Mouse (Mus musculus) intestine, embryonic 16.5 days (tissue): Measurements from ENCODE around the gene Shmt2. TPM values are rescaled to one million over a fixed set of nuclear protein-coding genes. Genes with fewer than 3 reads are reported as not detected.

ENCODE experiments used
- ATAC-seq: fragments of 200-750 bp; cut with Nextera tagmentation; 2 replicates; pipeline ENCODE4 v1.8.0; 2017; ENCODE audit warnings: moderate TSS enrichment, moderate library complexity
- H3K27ac ChIP-seq: fragments of 300-500 bp; sonication (generic); 2 replicates; pipeline ENCODE4 v1.5.1; 2014; ENCODE audit warnings: mild to moderate bottlenecking, low read length
- H3K27me3 ChIP-seq: fragments of 300-500 bp; sonication (generic); replicated peaks from 2 replicates; pipeline ENCODE4 v1.6.1; 2014; ENCODE audit warnings: low read length, control low read depth, mixed read lengths; ENCODE audit not compliant: control insufficient read depth, insufficient read depth
- H3K36me3 ChIP-seq: fragments of 300-500 bp; sonication (generic); 2 replicates; pipeline ENCODE4 v1.6.1; 2014; ENCODE audit warnings: low read length, control low read depth; ENCODE audit not compliant: control insufficient read depth, insufficient read depth
- H3K4me1 ChIP-seq: fragments of 300-500 bp; sonication (generic); 2 replicates; pipeline ENCODE4 v1.6.1; 2014; ENCODE audit warnings: low read length, control low read depth, mixed read lengths; ENCODE audit not compliant: control insufficient read depth, insufficient read depth
- H3K4me2 ChIP-seq: fragments of 300-500 bp; sonication (generic); 2 replicates; pipeline ENCODE4 v1.6.1; 2014; ENCODE audit warnings: low read depth, low read length, control low read depth
- H3K4me3 ChIP-seq: fragments of 300-500 bp; sonication (generic); 2 replicates; pipeline ENCODE4 v1.5.1; 2014; ENCODE audit warnings: mild to moderate bottlenecking, low read length
- H3K9ac ChIP-seq: fragments of 300-500 bp; sonication (generic); 2 replicates; pipeline ENCODE4 v1.6.1; 2014; ENCODE audit warnings: low read depth, low read length
- H3K9me3 ChIP-seq: fragments of 300-500 bp; sonication (generic); 2 replicates; pipeline ENCODE4 v1.6.1; 2016; ENCODE audit warnings: low read length, control low read depth; ENCODE audit not compliant: control insufficient read depth
- WGBS: fragments of 180-500 bp; shearing (Covaris S2); extraction: QIAGEN DNeasy Blood & Tissue Kit; methylation state at CpG from one replicate; pipeline ENCODE4 v1.1.7; 2014; 5-methylcytosine and 5-hydroxymethylcytosine counted together
- polyA plus RNA-seq: library from polyadenylated mRNA; unstranded; fragments of >200 nt; fragmentation: Nextera tagmentation; extraction: Ambion mirVana; gene quantifications from 2 replicates; pipeline ENCODE4 v1.2.1, GENCODE M21; 2015

The Shmt2 gene
- 146 and 170 TPM in 2 replicates for polyA plus RNA-seq

GRCm38 (mm10) chr10:127522088-127522581 lies at the start of gene Shmt2:
Gene Shmt2 (minus strand): TSS chr10:127522444.
- Histone ChIP-seq H3K27ac (0 out of 2 replicates have a peak within 1 kb of the TSS, but pooled peaks have one; percentile 11), H3K27me3 (peaks cover 35% of the 10 kb centered on the region), H3K4me3 (peak within 1 kb of the TSS; percentile 63), H3K36me3 (peaks cover 29% of the 10 kb centered on the region), H3K9ac (peak within 1 kb of the TSS; percentile 70), H3K4me1 (peaks cover 32% of the 10 kb centered on the region), H3K9me3 (no peaks in the 10 kb centered on the region), H3K4me2 (peak within 1 kb of the TSS; percentile 77)
- ATAC-seq = peak; percentile 63
- under 1% methylated on average over 21 of the region's 21 CpGs for WGBS

- no peaks in the 10 kb centered on the region for H3K9me3 ChIP-seq
- H3K4me3 ChIP-seq = no peak overlapping the region
- 86% methylated on average over 17 of the region's 17 CpGs for WGBS
- H3K36me3 ChIP-seq = peaks cover 44% of the 10 kb centered on the region
- H3K27me3 ChIP-seq = no peaks in the 10 kb centered on the region
- no peak overlapping the region for H3K27ac ChIP-seq
- H3K4me1 ChIP-seq = peaks cover 7% of the 10 kb centered on the region
- no peak overlapping the region for H3K9ac ChIP-seq
- ATAC-seq = no peak
- H3K4me2 ChIP-seq = no peak overlapping the region
Measured at GRCm38 (mm10) chr10:127570937-127571641, 48.8 kb upstream of the Shmt2 start.

GRCm38 (mm10) chr10:127570384-127570783 lies 48.1 kb upstream of the Shmt2 start:
- H3K4me1 ChIP-seq = peaks cover 7% of the 10 kb centered on the region
- no peak overlapping the region for H3K4me3 ChIP-seq
- no peaks in the 10 kb centered on the region for H3K9me3 ChIP-seq
- ATAC-seq = peak; percentile 62
- H3K9ac ChIP-seq = no peak overlapping the region
- WGBS = 50% methylated on average over 6 of the region's 6 CpGs
- no peaks in the 10 kb centered on the region for H3K27me3 ChIP-seq
- peak overlapping the region; percentile 59 for H3K27ac ChIP-seq
- peaks cover 43% of the 10 kb centered on the region for H3K36me3 ChIP-seq
- H3K4me2 ChIP-seq = no peak overlapping the region

GRCm38 (mm10) chr10:127569450-127569849 lies 47.2 kb upstream of the Shmt2 start:
- H3K4me2 ChIP-seq = no peak overlapping the region
- peaks cover 40% of the 10 kb centered on the region for H3K36me3 ChIP-seq
- peak; percentile 56; the same call in 1 of the 2 replicates for ATAC-seq
- no peak overlapping the region for H3K27ac ChIP-seq
- 28% methylated on average over 3 of the region's 3 CpGs for whole genome bisulfite sequencing
- H3K4me3 ChIP-seq = no peak overlapping the region
- no peaks in the 10 kb centered on the region for H3K9me3 ChIP-seq
- H3K4me1 ChIP-seq = peaks cover 7% of the 10 kb centered on the region
- H3K27me3 ChIP-seq = no peaks in the 10 kb centered on the region
- no peak overlapping the region for H3K9ac ChIP-seq

- Histone ChIP-seq H3K27me3 (no peaks in the 10 kb centered on the region), H3K4me2 (no peak overlapping the region), H3K4me3 (no peak overlapping the region), H3K36me3 (peaks cover 24% of the 10 kb centered on the region), H3K27ac (no peak overlapping the region), H3K4me1 (peaks cover 14% of the 10 kb centered on the region), H3K9ac (no peak overlapping the region), H3K9me3 (no peaks in the 10 kb centered on the region)
- WGBS = 94% methylated on average over 28 of the region's 28 CpGs
- no peak for ATAC-seq
Measured at GRCm38 (mm10) chr10:127566553-127567326, 44.5 kb upstream of the Shmt2 start.

- peak; percentile 81 for ATAC-seq
- H3K4me3 ChIP-seq = no peak overlapping the region
- H3K4me2 ChIP-seq = no peak overlapping the region
- H3K9ac ChIP-seq = no peak overlapping the region
- H3K27ac ChIP-seq = 0 out of 2 replicates have a peak overlapping the region, but pooled peaks have one; percentile 23
- H3K9me3 ChIP-seq = no peaks in the 10 kb centered on the region
- no peaks in the 10 kb centered on the region for H3K27me3 ChIP-seq
- WGBS = 39% methylated on average over 13 of the region's 13 CpGs
- H3K4me1 ChIP-seq = peaks cover 7% of the 10 kb centered on the region
- peaks cover 26% of the 10 kb centered on the region for H3K36me3 ChIP-seq
Measured at GRCm38 (mm10) chr10:127564301-127564700, 42.1 kb upstream of the Shmt2 start.

- no peaks in the 10 kb centered on the region for H3K27me3 ChIP-seq
- ATAC-seq = 0 out of 2 replicates have a peak, but pooled peaks have one; percentile 5
- 0 out of 2 replicates have a peak overlapping the region, but pooled peaks have one; percentile 23 for H3K27ac ChIP-seq
- no peak overlapping the region for H3K4me3 ChIP-seq
- WGBS = 68% methylated on average over 8 of the region's 8 CpGs
- H3K9me3 ChIP-seq = no peaks in the 10 kb centered on the region
- peaks cover 7% of the 10 kb centered on the region for H3K4me1 ChIP-seq
- no peak overlapping the region for H3K4me2 ChIP-seq
- no peak overlapping the region for H3K9ac ChIP-seq
- H3K36me3 ChIP-seq = peaks cover 26% of the 10 kb centered on the region
Measured at GRCm38 (mm10) chr10:127563840-127564239, 41.6 kb upstream of the Shmt2 start.

- H3K36me3 ChIP-seq = peaks cover 40% of the 10 kb centered on the region
- H3K4me1 ChIP-seq = peaks cover 7% of the 10 kb centered on the region
- no peak overlapping the region for H3K4me2 ChIP-seq
- H3K27ac ChIP-seq = no peak overlapping the region
- no peak overlapping the region for H3K9ac ChIP-seq
- H3K4me3 ChIP-seq = no peak overlapping the region
- ATAC-seq = no peak
- no peaks in the 10 kb centered on the region for H3K9me3 ChIP-seq
- H3K27me3 ChIP-seq = no peaks in the 10 kb centered on the region
Measured at GRCm38 (mm10) chr10:127561145-127561544, 38.9 kb upstream of the Shmt2 start.

- Histone ChIP-seq H3K9me3 (no peaks in the 10 kb centered on the region), H3K4me2 (no peak overlapping the region), H3K4me3 (no peak overlapping the region), H3K4me1 (no peaks in the 10 kb centered on the region), H3K27me3 (no peaks in the 10 kb centered on the region), H3K27ac (no peak overlapping the region), H3K9ac (no peak overlapping the region), H3K36me3 (peaks cover 59% of the 10 kb centered on the region)
- WGBS = 92% methylated on average over 13 of the region's 13 CpGs
- no peak for ATAC-seq
Measured at GRCm38 (mm10) chr10:127557397-127557796, 35.2 kb upstream of the Shmt2 start.
